Mouse (Mus musculus) heart, postnatal 0 days (tissue): Measurements from ENCODE around the gene Tfip11. TPM values are rescaled to one million over a fixed set of nuclear protein-coding genes. Genes with fewer than 3 reads are reported as not detected.
"Not testable (repeated sequence)": the region's sequence is repeated elsewhere in the genome, so short reads cannot be mapped to it uniquely, and the experiment has no call there.

ENCODE experiments used
- ATAC-seq: fragments of 200-750 bp; cut with Nextera tagmentation; 2 replicates; pipeline ENCODE4 v1.8.0; 2017; ENCODE audit warnings: low read depth, moderate number of reproducible peaks, moderate library complexity; ENCODE audit not compliant: insufficient read depth
- DNase-seq: peaks from one replicate; pipeline ENCODE4 v3.0.0-alpha.2; 2016; ENCODE audit warnings: low spot score
- H3K27ac ChIP-seq: fragments of 300-500 bp; sonication (generic); 2 replicates; pipeline ENCODE4 v1.5.1; 2014; ENCODE audit warnings: low read depth, mild to moderate bottlenecking
- H3K27me3 ChIP-seq: fragments of 300-500 bp; sonication (generic); 2 replicates; pipeline ENCODE4 v1.6.1; 2014; ENCODE audit warnings: low read length, mixed read lengths; ENCODE audit not compliant: control insufficient read depth, insufficient read depth
- H3K36me3 ChIP-seq: fragments of 300-500 bp; sonication (generic); replicated peaks from 2 replicates; pipeline ENCODE4 v1.6.1; 2014; ENCODE audit warnings: low read length, mixed read lengths; ENCODE audit not compliant: control insufficient read depth, insufficient read depth
- H3K4me1 ChIP-seq: fragments of 300-500 bp; sonication (generic); 2 replicates; pipeline ENCODE4 v1.6.1; 2014; ENCODE audit warnings: antibody characterized with exemption; ENCODE audit not compliant: control insufficient read depth, insufficient read depth
- H3K4me2 ChIP-seq: fragments of 300-500 bp; sonication (generic); 2 replicates; pipeline ENCODE4 v1.6.1; 2014; ENCODE audit warnings: low read depth, mild to moderate bottlenecking, low read length, moderate library complexity
- H3K4me3 ChIP-seq: fragments of 300-500 bp; sonication (generic); 2 replicates; pipeline ENCODE4 v1.5.1; 2014; ENCODE audit warnings: low read depth, low read length
- H3K9ac ChIP-seq: fragments of 300-500 bp; sonication (generic); replicated peaks from 2 replicates; pipeline ENCODE4 v1.6.1; 2014; ENCODE audit warnings: low read depth, low read length, mixed read lengths
- H3K9me3 ChIP-seq: fragments of 300-500 bp; sonication (generic); replicated peaks from 2 replicates; pipeline ENCODE4 v1.6.1; 2016; ENCODE audit warnings: low read length; ENCODE audit not compliant: control insufficient read depth
- CTCF ChIP-seq: IDR thresholded peaks from 2 replicates; pipeline ENCODE4 v1.5.1; 2016; ENCODE audit warnings: antibody characterized with exemption, control low read depth, low read depth
- EP300 ChIP-seq: IDR thresholded peaks from 2 replicates; pipeline ENCODE4 v1.6.1; 2016; ENCODE audit warnings: antibody characterized with exemption, low read depth
- WGBS: fragments of 180-500 bp; shearing (Covaris S2); extraction: QIAGEN DNeasy Blood & Tissue Kit; methylation state at CpG from one replicate; pipeline ENCODE4 v1.1.7; 2014; 5-methylcytosine and 5-hydroxymethylcytosine counted together
- polyA plus RNA-seq: library from polyadenylated mRNA; unstranded; fragments of >200 nt; fragmentation: Nextera tagmentation; extraction: Ambion mirVana; gene quantifications from 2 replicates; pipeline ENCODE4 v1.2.1, GENCODE M21; 2015
- total RNA-seq: library from RNA; depleted of rRNA; stranded (reverse); fragments of >200 nt; gene quantifications from 2 replicates; pipeline ENCODE4 v1.2.3, GENCODE M21; 2014; ENCODE audit warnings: low replicate concordance

Gene Tfip11
- total and polyA plus RNA-seq, 2 experiments from 2014 or later: 6.5 to 11.7 TPM

DNA sequence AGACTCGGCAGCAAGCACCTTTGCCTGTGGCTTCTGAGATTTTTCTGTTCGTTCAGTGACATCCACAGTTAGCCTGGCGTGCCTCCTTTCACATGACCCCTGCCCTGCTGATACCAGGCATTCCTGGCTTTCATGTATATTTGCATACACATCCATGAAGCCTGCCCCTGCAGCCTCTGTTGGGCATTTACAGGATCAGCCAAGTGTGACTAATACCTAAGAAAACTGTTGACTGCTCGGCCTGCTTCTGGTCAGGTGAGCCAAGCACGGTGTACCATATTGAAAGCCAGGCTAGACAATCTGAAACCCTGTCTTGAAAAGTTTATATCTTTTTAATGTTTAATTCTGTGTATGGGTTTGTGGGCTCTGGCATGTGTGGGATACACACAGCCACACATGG is 9.7 kb upstream of the Tfip11 start:
- WGBS: 69% methylated on average over 5 of the region's 5 CpGs
- no peak overlapping the region for H3K4me2 ChIP-seq

DNA sequence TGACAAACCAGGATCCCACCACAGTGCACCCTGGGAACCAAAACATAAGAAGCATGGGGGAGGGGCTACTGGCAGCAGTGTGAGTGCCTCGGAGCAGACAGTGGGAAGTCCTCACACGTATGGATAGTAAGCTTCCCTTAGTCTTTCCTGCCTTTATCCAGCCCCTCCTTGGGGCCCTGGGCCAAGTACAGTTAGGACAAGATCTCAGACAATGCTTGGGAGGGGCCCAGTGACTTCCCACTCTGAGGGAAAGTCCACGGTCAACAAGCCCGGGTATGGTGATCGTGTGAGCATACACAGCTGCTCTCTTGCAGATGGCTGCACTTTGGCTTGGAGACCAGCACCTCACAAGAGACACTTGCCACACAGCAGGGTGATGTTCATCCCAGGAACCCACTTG is 8.8 kb upstream of the Tfip11 start:
- no peak; the same call in 1 of the 2 replicates for TF ChIP-seq EP300
- TF ChIP-seq CTCF: no peak
- Histone ChIP-seq H3K9me3 (no peaks in the 10 kb centered on the region), H3K4me1 (0 out of 2 replicates have a peak, but pooled peaks cover 4% of the 10 kb centered on the region), H3K4me3 (no peak overlapping the region), H3K4me2 (no peak overlapping the region), H3K36me3 (peaks cover 37% of the 10 kb centered on the region), H3K9ac (no peak overlapping the region; the same call in 1 of the 2 replicates), H3K27ac (peak overlapping the region; percentile 47), H3K27me3 (no peaks in the 10 kb centered on the region)
- DNase-seq: peak; percentile 58
- peak; percentile 76 for ATAC-seq
- WGBS: 24% methylated on average over 5 of the region's 5 CpGs

More for the DNA sequence above, 9.7 kb upstream of the Tfip11 start:
- H3K9ac ChIP-seq: no peak overlapping the region
- no peak overlapping the region for H3K4me3 ChIP-seq
- no peak for DNase-seq
- H3K27me3 ChIP-seq: no peaks in the 10 kb centered on the region
- H3K9me3 ChIP-seq: no peaks in the 10 kb centered on the region
- no peak for ATAC-seq
- peaks cover 46% of the 10 kb centered on the region for H3K36me3 ChIP-seq
- 0 out of 2 replicates have a peak, but pooled peaks cover 4% of the 10 kb centered on the region for H3K4me1 ChIP-seq
- TF ChIP-seq CTCF (no peak), EP300 (no peak)
- H3K27ac ChIP-seq: peak overlapping the region; percentile 47

DNA sequence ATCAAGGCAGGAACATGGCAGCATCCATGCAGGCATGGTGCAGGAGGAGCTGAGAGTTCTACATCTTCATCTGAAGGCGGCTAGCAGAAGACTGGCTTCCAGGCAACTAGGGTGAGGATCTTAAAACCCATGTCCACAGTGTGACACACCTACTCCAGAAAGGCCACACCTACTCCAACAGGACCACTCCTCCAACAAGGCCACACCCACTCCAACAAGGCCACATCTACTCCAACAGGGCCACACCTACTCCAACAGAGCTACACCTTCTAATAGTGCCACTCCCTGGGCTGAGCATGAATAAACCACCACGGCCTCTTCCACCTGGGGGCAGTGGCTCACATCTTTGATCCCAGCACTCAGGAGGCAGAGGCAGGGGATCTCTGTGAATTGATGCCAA is 6.8 kb upstream of the Tfip11 start:
- not testable (repeated sequence) for H3K9me3 ChIP-seq, DNase-seq, H3K4me1 ChIP-seq, ATAC-seq, H3K27me3 ChIP-seq, H3K27ac ChIP-seq, H3K4me2 ChIP-seq, H3K9ac ChIP-seq, H3K4me3 ChIP-seq
- peaks cover 21% of the 10 kb centered on the region for H3K36me3 ChIP-seq
- WGBS: 56% methylated on average over 2 of the region's 2 CpGs

DNA sequence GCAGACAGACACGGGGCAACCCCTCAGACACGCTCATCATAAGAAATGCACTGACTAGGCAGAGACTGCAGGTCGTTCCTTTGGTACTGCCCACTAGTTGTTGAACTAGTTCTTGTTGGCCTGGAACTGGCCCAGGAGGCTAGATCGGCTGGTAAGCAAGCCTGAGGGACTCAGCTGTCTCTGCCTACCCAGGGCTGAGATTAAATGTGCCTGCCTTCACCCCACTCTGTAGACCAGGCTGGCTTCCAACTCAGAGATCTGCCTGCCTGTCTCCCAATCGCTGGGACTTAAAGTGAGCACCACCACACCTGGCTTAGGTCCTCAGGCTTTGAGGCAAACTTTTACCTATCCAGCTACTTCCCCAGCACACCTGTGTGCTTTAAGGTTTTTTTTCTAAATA is 5.8 kb upstream of the Tfip11 start:
- Histone ChIP-seq H3K27ac (no peak overlapping the region), H3K4me3 (no peak overlapping the region), H3K9ac (no peak overlapping the region), H3K4me1 (peaks cover 15% of the 10 kb centered on the region), H3K4me2 (no peak overlapping the region), H3K27me3 (no peaks in the 10 kb centered on the region), H3K36me3 (peaks cover 12% of the 10 kb centered on the region), H3K9me3 (no peaks in the 10 kb centered on the region)
- 78% methylated on average over 5 of the region's 5 CpGs for WGBS
- ATAC-seq: no peak
- no peak for DNase-seq
- no peak for TF ChIP-seq CTCF
- no peak for TF ChIP-seq EP300

DNA sequence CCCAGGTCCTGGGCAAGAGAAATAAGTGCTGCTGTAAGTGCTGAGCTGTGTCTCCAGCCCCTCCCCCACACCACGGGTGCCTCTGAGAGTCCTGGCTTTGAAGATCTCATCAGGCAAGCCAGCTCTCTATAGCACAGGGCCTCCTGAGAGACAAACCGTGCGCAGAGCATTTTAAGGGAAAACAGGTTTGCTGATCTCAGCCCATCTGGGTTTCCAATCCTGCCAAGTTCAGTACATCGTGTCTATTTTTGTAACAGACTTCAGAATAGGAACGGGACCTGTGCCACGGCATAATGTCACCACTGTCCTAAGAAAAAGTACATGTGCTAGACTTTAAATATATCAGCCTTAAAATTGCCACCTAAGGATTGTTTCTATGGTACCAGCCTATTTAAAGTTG is 5.2 kb upstream of the Tfip11 start:
- no peak overlapping the region for H3K4me2 ChIP-seq
- no peak overlapping the region for H3K27ac ChIP-seq

DNA sequence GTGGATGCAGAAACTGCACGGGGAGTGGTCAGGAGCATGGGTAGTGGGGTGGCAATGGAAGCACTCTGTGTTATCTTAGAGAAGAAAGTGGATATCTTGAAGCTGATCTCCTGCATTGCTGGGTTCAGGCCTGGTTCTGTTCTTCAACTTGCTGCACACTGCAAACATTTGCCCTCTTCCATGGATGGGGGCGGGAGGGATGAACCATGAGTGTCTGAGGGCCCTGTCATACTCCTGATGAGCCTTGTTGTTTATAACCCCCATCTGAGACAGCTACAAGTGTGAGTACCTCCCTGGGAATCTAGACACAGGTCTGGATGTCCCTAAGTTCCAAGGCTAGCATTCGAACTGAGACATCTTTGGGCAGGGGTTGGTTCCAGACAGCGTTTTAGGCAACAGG is 4.8 kb upstream of the Tfip11 start:
- Histone ChIP-seq H3K27me3 (no peaks in the 10 kb centered on the region), H3K9ac (no peak overlapping the region), H3K27ac (no peak overlapping the region), H3K4me1 (peaks cover 20% of the 10 kb centered on the region), H3K4me2 (no peak overlapping the region), H3K36me3 (peaks cover 2% of the 10 kb centered on the region; the same call in 1 of the 2 replicates), H3K4me3 (no peak overlapping the region), H3K9me3 (no peaks in the 10 kb centered on the region)
- 69% methylated on average over 4 of the region's 4 CpGs for WGBS
- ATAC-seq (no peak), DNase-seq (no peak)
- TF ChIP-seq EP300 (no peak), CTCF (no peak)

More for the DNA sequence above, 5.2 kb upstream of the Tfip11 start:
- H3K9ac ChIP-seq: no peak overlapping the region
- TF ChIP-seq CTCF: no peak
- TF ChIP-seq EP300: no peak
- H3K4me3 ChIP-seq: no peak overlapping the region
- H3K4me1 ChIP-seq: peaks cover 20% of the 10 kb centered on the region
- H3K27me3 ChIP-seq: no peaks in the 10 kb centered on the region
- WGBS: 39% methylated on average over 6 of the region's 6 CpGs
- ATAC-seq (no peak), DNase-seq (no peak)
- no peaks in the 10 kb centered on the region for H3K9me3 ChIP-seq
- peaks cover 6% of the 10 kb centered on the region; the same call in 1 of the 2 replicates for H3K36me3 ChIP-seq
